Mouse (Mus musculus) forebrain, embryonic 14.5 days (tissue): Measurements from ENCODE around the gene Pml. TPM values are rescaled to one million over a fixed set of nuclear protein-coding genes. Genes with fewer than 3 reads are reported as not detected.
"Not testable (repeated sequence)": the region's sequence is repeated elsewhere in the genome, so short reads cannot be mapped to it uniquely, and the experiment has no call there.

Experiments
- ATAC-seq: fragments of 200-750 bp; cut with Nextera tagmentation; 2 replicates; pipeline ENCODE4 v1.8.0; 2017; ENCODE audit warnings: mild to moderate bottlenecking, moderate library complexity
- DNase-seq: peaks from one replicate; pipeline ENCODE4 v3.0.0-alpha.2; 2015; ENCODE audit warnings: low spot score
- H3K27ac ChIP-seq: fragments of 300-500 bp; sonication (generic); 2 replicates; pipeline ENCODE4 v1.5.1; 2014; ENCODE audit warnings: low read depth, mild to moderate bottlenecking, control low read depth, low read length, moderate library complexity
- H3K27me3 ChIP-seq: fragments of 300-500 bp; sonication (generic); replicated peaks from 2 replicates; pipeline ENCODE4 v1.6.1; 2014; ENCODE audit warnings: low read length, control low read depth, mixed read lengths; ENCODE audit not compliant: control insufficient read depth, insufficient read depth
- H3K36me3 ChIP-seq: fragments of 300-500 bp; sonication (generic); 2 replicates; pipeline ENCODE4 v1.6.1; 2014; ENCODE audit warnings: low read length, control low read depth; ENCODE audit not compliant: control insufficient read depth, insufficient read depth
- H3K4me1 ChIP-seq: fragments of 300-500 bp; sonication (generic); 2 replicates; pipeline ENCODE4 v1.6.1; 2014; ENCODE audit warnings: antibody characterized with exemption, low read length, control low read depth; ENCODE audit not compliant: control insufficient read depth, insufficient read depth
- H3K4me2 ChIP-seq: fragments of 300-500 bp; sonication (generic); 2 replicates; pipeline ENCODE4 v1.6.1; 2014; ENCODE audit warnings: mild to moderate bottlenecking, control low read depth, low read length
- H3K4me3 ChIP-seq: fragments of 300-500 bp; sonication (generic); 2 replicates; pipeline ENCODE4 v1.5.1; 2014; ENCODE audit warnings: low read depth, low read length, control low read depth
- H3K9ac ChIP-seq: fragments of 300-500 bp; sonication (generic); 2 replicates; pipeline ENCODE4 v1.6.1; 2014; ENCODE audit warnings: mild to moderate bottlenecking, low read length, control low read depth, moderate library complexity
- H3K9me3 ChIP-seq: fragments of 300-500 bp; sonication (generic); replicated peaks from 2 replicates; pipeline ENCODE4 v1.6.1; 2016; ENCODE audit warnings: low read length, control low read depth, mixed read lengths; ENCODE audit not compliant: control insufficient read depth
- WGBS: fragments of 180-500 bp; shearing (Covaris S2); extraction: QIAGEN DNeasy Blood & Tissue Kit; methylation state at CpG from one replicate; pipeline ENCODE4 v1.1.7; 2014; 5-methylcytosine and 5-hydroxymethylcytosine counted together
- polyA plus RNA-seq: library from polyadenylated mRNA; unstranded; fragments of >200 nt; fragmentation: Nextera tagmentation; extraction: Ambion mirVana; gene quantifications from 2 replicates; pipeline ENCODE4 v1.2.1, GENCODE M21; 2014

Pml gene
- polyA plus RNA-seq, 1 experiment from 2014 or later: 5.3 TPM

GRCm38 (mm10) chr9:58266571-58267011, 17.0 kb upstream of the Pml start:
- Histone ChIP-seq H3K4me3 (no peak overlapping the region), H3K4me2 (no peak overlapping the region), H3K4me1 (no peaks in the 10 kb centered on the region), H3K27ac (no peak overlapping the region), H3K27me3 (no peaks in the 10 kb centered on the region), H3K9ac (no peak overlapping the region), H3K36me3 (peaks cover 14% of the 10 kb centered on the region), H3K9me3 (no peaks in the 10 kb centered on the region)
- 39% methylated on average over 4 of the region's 4 CpGs for WGBS
- ATAC-seq (no peak), DNase-seq (no peak)

DNA sequence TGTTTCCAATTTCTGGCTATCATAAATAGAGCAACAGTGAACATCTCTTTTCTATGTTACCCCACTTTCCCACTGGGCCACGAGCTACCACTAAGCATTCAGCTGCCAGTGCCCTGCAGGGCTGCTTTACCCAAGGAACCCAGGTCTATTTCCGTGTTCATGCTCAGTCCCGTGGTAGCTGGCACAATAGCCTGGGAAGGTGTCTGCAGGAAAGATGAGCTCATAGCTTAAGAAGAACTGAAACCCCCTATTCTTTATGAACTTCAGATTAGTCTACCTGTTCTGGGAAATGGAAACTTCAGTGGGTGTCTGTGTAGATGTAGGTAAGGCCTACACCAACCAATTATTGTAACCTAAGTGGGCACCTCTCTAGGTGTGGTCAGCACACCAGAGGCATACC, 15.8 kb upstream of the Pml start:
- Histone ChIP-seq H3K4me2 (no peak overlapping the region), H3K4me3 (no peak overlapping the region), H3K9ac (no peak overlapping the region), H3K4me1 (no peaks in the 10 kb centered on the region), H3K27me3 (no peaks in the 10 kb centered on the region), H3K36me3 (peaks cover 23% of the 10 kb centered on the region), H3K9me3 (no peaks in the 10 kb centered on the region), H3K27ac (no peak overlapping the region)
- ATAC-seq (no peak), DNase-seq (no peak)
- WGBS: 77% methylated on average over 3 of the region's 3 CpGs

DNA sequence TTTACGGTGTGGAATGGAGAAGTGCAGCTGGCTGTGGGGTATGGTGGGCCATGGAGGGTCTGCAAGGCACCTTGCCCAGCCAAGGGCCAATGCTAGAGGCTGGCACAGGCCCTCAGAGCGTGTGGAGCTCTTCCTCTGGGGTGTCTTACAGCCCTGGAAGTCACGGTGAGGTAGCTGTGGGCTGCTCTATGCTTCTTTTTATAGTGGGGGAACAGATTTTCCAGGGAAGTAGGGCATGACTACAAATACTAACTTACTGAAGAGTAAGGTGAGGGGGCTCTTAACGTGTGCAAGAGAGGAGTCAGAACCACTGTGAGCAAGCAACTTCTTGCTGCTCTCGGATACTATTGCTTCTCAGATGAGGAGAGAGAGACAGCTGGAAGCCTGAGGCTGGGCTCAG, 12.9 kb upstream of the Pml start:
- no peak for ATAC-seq
- no peaks in the 10 kb centered on the region for H3K9me3 ChIP-seq
- no peak overlapping the region for H3K9ac ChIP-seq
- 95% methylated on average over 5 of the region's 5 CpGs for WGBS
- no peak for DNase-seq
- no peak overlapping the region for H3K4me2 ChIP-seq
- H3K4me3 ChIP-seq: no peak overlapping the region
- H3K27me3 ChIP-seq: no peaks in the 10 kb centered on the region
- peaks cover 47% of the 10 kb centered on the region for H3K36me3 ChIP-seq
- H3K27ac ChIP-seq: no peak overlapping the region
- H3K4me1 ChIP-seq: no peaks in the 10 kb centered on the region

- Histone ChIP-seq H3K4me3 (no peak overlapping the region), H3K4me1 (no peaks in the 10 kb centered on the region), H3K27ac (no peak overlapping the region), H3K4me2 (no peak overlapping the region), H3K27me3 (no peaks in the 10 kb centered on the region), H3K9me3 (no peaks in the 10 kb centered on the region), H3K36me3 (peaks cover 48% of the 10 kb centered on the region), H3K9ac (no peak overlapping the region)
- DNase-seq: no peak
- ATAC-seq: no peak
- WGBS: 95% methylated on average over 10 of the region's 10 CpGs
Measured at GRCm38 (mm10) chr9:58255704-58256685, 6.4 kb upstream of the Pml start.

DNA sequence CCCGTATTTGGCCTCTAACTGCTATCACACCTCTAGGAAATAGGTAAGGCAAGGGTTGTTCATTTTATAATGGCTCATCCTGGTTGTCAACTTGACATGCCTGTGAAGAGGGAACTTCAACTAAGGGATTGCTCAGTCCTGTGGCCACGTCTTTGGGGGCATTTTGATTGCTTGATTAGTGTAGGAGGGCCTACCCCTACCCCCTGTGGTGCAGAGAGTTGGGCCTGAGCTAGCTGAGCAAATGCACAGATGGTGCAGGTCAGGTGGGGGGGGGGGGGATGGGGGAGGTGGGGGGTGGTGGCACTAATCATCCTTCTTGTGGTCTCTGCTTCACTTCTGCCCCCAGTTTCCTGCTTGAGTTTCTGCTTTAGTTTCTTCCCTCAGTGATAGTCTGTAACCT, 5.5 kb upstream of the Pml start:
- ATAC-seq (no peak), DNase-seq (no peak)
- no peak overlapping the region for H3K4me2 ChIP-seq
- no peak overlapping the region for H3K27ac ChIP-seq
- H3K4me3 ChIP-seq: no peak overlapping the region
- H3K9ac ChIP-seq: no peak overlapping the region
- 50% methylated on average over 2 of the region's 2 CpGs for WGBS
- peaks cover 41% of the 10 kb centered on the region for H3K36me3 ChIP-seq
- H3K4me1 ChIP-seq: no peaks in the 10 kb centered on the region
- no peaks in the 10 kb centered on the region for H3K27me3 ChIP-seq
- no peaks in the 10 kb centered on the region for H3K9me3 ChIP-seq

- not testable (repeated sequence) for DNase-seq, H3K4me1 ChIP-seq, ATAC-seq, H3K9me3 ChIP-seq, H3K27me3 ChIP-seq
- peak overlapping the region; percentile 76 for H3K4me2 ChIP-seq
- WGBS: 78% methylated on average over 5 of the region's 5 CpGs
- peak overlapping the region; percentile 90 for H3K9ac ChIP-seq
- peaks cover 30% of the 10 kb centered on the region for H3K36me3 ChIP-seq
- peak overlapping the region; percentile 46; the same call in 1 of the 2 replicates for H3K27ac ChIP-seq
- peak overlapping the region; percentile 71 for H3K4me3 ChIP-seq
Measured at GRCm38 (mm10) chr9:58253805-58254122, 4.2 kb upstream of the Pml start.

DNA sequence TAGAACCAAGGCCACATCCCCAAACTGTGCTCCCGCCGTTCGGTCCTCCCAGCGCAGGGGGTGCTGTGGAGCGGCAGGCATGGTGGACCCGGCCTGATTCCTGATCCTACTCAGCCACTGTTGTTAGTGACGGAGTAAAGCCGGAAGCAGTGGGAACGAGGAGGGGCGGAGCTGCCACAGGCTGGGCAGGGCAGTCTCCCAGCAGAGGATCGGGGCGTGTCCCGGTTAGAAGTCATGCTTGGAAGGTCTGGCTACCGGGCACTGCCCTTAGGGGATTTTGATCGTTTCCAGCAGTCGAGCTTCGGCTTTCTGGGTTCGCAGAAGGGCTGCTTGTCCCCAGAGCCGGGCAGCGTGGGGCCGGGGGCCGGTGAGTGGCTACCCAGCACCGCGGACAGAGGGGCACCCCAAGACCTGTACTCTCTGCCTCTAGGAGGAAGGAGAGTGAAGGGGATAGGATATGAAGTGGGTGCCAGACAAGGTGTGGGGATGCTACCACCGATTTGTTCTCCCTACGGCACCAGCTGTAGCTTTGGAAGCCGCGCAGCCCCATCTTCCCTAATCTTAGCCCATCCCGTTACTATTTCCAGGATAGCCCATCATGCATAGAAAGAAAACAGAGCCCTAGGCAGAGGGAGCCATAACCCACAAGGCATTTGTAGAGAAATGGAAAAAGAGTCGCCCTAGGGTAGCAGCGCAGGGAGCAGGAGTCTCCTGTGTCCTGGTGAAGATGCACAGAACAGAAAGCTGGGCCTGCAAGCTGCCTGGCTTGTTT, 3.6 kb upstream of the Pml start, which contains the start of gene Stoml1:
Gene Stoml1 (plus strand): TSS at position 132 of the 772 bp plus-strand sequence.
- Histone ChIP-seq H3K4me2 (peak within 1 kb of the TSS; percentile 76), H3K4me1 (peaks cover 9% of the 10 kb centered on the region), H3K4me3 (peak within 1 kb of the TSS; percentile 71), H3K27me3 (no peaks in the 10 kb centered on the region), H3K9me3 (no peaks in the 10 kb centered on the region), H3K36me3 (peaks cover 26% of the 10 kb centered on the region), H3K9ac (peak within 1 kb of the TSS; percentile 90), H3K27ac (peak within 1 kb of the TSS; percentile 46)
- DNase-seq (peak; percentile 96), ATAC-seq (peak; percentile 98)
- under 1% methylated on average over 30 of the region's 31 CpGs for WGBS

DNA sequence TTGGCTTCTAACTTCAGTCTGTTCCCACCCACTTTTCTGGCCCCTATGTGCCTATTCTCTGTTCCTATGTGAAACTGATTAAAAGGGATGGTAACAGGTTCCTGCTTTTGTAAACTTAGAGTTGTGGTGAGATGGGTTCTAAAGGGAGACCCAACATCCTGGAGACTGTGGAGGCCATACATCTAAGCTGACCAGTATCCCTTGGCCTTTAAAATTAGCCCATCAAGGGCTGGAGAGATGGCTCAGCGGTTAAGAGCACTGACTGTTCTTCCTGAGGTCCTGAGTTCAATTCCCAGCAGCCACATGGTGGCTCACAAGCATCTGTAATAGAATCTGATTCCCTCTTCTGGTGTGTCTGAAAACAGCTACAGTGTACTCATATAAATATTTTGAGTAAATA, 1.1 kb upstream of the Pml start:
- not testable (repeated sequence) for H3K36me3 ChIP-seq, H3K9me3 ChIP-seq

More for the DNA sequence above, 1.1 kb upstream of the Pml start:
- not testable (repeated sequence) for H3K4me1 ChIP-seq, H3K4me3 ChIP-seq, H3K27ac ChIP-seq, ATAC-seq, H3K27me3 ChIP-seq, H3K4me2 ChIP-seq, H3K9ac ChIP-seq, DNase-seq
- 87% methylated on average over 1 of the region's 1 CpGs for WGBS
